Mouse (Mus musculus): Measurements from ENCODE around the gene Dlgap4.

DNA sequence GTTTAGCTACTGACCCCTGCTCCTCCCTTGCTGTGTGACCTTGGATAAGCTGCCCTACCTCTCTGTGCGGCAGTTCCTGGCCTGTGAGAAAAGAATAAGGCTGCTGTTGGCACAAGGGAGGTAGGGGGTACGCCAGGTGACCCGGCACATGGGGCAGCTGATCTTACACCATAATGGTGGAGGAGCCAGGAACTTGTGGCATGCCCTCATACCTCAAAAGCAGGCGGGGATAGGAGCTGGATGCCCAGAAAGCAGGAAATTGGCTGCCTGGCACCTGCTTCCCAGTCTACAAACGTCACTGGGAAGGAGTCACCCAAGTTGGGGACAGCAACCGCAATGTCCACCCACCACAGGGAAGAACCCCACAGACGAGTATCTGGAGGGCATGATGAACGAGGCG lies 166.6 kb downstream of the Dlgap4 start:
- TF ChIP-seq CTCF (IDR thresholded peaks at IDR 0.05; ENCODE audit: borderline replicate concordance, control insufficient read depth, extremely low read depth, insufficient read depth, low read length, poor library complexity) = no peak
- TF ChIP-seq POLR2A (IDR thresholded peaks at IDR 0.05; ENCODE audit: control insufficient read depth, extremely low read depth, insufficient read depth, low read length, poor library complexity) = no peak

All from thymus, adult 2 months (tissue).